Mouse (Mus musculus): ENCODE data around the gene Olfr458. TPM values are rescaled to one million over a fixed set of nuclear protein-coding genes. Genes with fewer than 3 reads are reported as not detected.

Olfr458 gene
- polyA plus RNA-seq, 1 experiment from 2014 or later: not detected

- no peaks in the 10 kb centered on the region for H3K36me3 ChIP-seq (replicated peaks)
- no peaks in the 10 kb centered on the region for H3K27me3 ChIP-seq
- H3K4me3 ChIP-seq (replicated peaks): no peak overlapping the region
- 68% methylated on average over 2 of the region's 2 CpGs for WGBS
- no peak for ATAC-seq (ENCODE audit: low FRiP score)
- no peak overlapping the region for H3K4me2 ChIP-seq
- H3K9me3 ChIP-seq: no peaks in the 10 kb centered on the region
- H3K9ac ChIP-seq: no peak overlapping the region
- H3K4me1 ChIP-seq: no peaks in the 10 kb centered on the region
- H3K27ac ChIP-seq: no peak overlapping the region
Measured at GRCm38 (mm10) chr6:42435490-42435889, 29.5 kb downstream of the Olfr458 start.

DNA sequence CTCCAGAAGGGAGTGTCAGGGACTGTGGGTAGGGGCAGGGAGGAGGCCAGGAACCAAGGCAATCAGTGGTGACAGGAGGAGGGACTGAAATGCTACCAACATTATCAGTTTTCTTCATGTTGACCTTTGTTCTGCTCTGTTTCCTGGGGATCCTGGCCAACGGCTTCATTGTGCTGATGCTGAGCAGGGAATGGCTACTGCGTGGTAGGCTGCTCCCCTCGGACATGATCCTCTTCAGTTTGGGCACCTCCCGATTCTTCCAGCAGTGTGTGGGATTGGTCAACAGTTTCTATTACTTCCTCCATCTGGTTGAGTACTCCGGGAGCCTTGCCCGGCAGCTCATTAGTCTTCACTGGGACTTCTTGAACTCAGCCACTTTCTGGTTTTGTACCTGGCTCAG is 30.6 kb downstream of the Olfr458 start, which contains the start of gene Tas2r126:
Tas2r126 (plus strand) TSS at position 90 of the 400 bp plus-strand sequence.
- no peaks in the 10 kb centered on the region for H3K36me3 ChIP-seq (replicated peaks)
- no peak within 1 kb of the TSS for H3K4me3 ChIP-seq (replicated peaks)
- no peaks in the 10 kb centered on the region for H3K27me3 ChIP-seq
- H3K4me1 ChIP-seq: no peaks in the 10 kb centered on the region
- H3K27ac ChIP-seq: no peak within 1 kb of the TSS
- H3K4me2 ChIP-seq: no peak within 1 kb of the TSS
- H3K9ac ChIP-seq: no peak within 1 kb of the TSS
- 90% methylated on average over 6 of the region's 6 CpGs for WGBS
- no peaks in the 10 kb centered on the region for H3K9me3 ChIP-seq
- no peak for ATAC-seq (ENCODE audit: low FRiP score)

DNA sequence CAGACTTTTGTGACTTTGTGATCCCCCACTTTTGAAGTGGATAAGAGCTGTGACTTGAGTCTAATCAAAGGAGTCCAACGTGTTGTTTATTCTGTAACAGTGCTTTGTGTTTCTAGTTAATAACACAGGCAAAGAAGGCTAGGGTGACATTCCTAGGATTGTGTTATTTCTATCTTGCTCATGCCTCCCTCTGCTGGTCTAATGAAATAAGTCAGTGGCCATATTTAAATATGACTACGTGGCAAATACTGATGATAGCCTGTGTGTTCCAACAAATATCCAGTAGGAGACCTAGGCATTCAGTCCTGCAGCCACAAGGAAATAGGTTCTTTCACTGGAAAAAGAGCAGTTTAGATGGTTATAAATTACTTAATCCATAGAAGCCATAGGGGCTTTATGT is 31.4 kb downstream of the Olfr458 start:
- Histone ChIP-seq H3K9ac (no peak overlapping the region), H3K36me3 (replicated peaks) (no peaks in the 10 kb centered on the region), H3K4me1 (no peaks in the 10 kb centered on the region), H3K9me3 (no peaks in the 10 kb centered on the region), H3K27ac (no peak overlapping the region), H3K27me3 (no peaks in the 10 kb centered on the region), H3K4me3 (replicated peaks) (no peak overlapping the region), H3K4me2 (no peak overlapping the region)
- 59% methylated on average over 2 of the region's 2 CpGs for WGBS
- no peak for ATAC-seq (ENCODE audit: low FRiP score)

DNA sequence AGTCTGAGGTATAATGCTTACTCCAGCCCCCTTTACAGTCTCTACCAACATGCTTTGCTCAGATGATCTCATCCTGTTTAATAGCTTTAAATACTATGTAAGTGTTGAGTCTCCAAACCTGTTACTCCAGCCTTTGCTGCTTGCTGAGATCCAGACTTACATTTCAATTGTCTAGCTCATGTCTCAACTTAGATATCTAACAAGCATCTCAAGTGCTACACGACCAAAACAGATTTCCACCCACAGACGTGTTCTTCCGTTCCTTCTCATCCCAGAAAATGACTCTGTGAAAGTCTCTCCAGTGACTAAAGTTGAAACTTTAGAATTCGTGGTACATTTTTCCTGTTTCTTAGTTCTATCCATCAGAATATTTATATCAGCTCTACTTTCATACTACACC is 38.7 kb downstream of the Olfr458 start:
- H3K4me1 ChIP-seq: no peaks in the 10 kb centered on the region
- H3K9me3 ChIP-seq: no peaks in the 10 kb centered on the region
- no peak overlapping the region for H3K27ac ChIP-seq
- H3K4me3 ChIP-seq (replicated peaks): no peak overlapping the region
- H3K4me2 ChIP-seq: no peak overlapping the region
- H3K27me3 ChIP-seq: no peaks in the 10 kb centered on the region
- 84% methylated on average over 4 of the region's 4 CpGs for WGBS
- ATAC-seq (ENCODE audit: low FRiP score): no peak
- H3K9ac ChIP-seq: no peak overlapping the region
- no peaks in the 10 kb centered on the region for H3K36me3 ChIP-seq (replicated peaks)

GRCm38 (mm10) chr6:42424472-42424871 is 40.5 kb downstream of the Olfr458 start:
- Histone ChIP-seq H3K4me2 (no peak overlapping the region), H3K4me3 (replicated peaks) (no peak overlapping the region), H3K27me3 (no peaks in the 10 kb centered on the region), H3K4me1 (no peaks in the 10 kb centered on the region), H3K9ac (no peak overlapping the region), H3K9me3 (no peaks in the 10 kb centered on the region), H3K36me3 (replicated peaks) (no peaks in the 10 kb centered on the region), H3K27ac (no peak overlapping the region)
- ATAC-seq (ENCODE audit: low FRiP score): no peak
- 91% methylated on average over 3 of the region's 3 CpGs for WGBS

DNA sequence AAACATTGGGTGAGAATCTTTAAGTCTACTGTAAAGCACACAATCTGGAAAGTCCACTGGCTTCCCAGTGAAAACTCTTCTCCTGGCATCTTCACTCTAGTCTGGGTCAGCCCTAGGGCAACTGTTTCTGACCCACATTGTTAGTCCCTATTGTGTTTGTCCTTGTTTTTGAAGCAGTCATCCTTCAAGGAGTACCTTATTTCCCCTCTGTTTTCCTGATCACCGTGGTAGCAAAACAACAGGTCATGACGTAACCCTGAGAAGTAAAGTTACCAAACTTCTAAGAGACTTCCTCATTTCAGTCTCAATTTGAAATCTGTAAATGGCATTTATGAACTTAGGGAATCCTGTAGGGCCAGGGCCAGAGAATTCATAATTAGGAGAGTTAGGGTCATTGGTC is 43.6 kb downstream of the Olfr458 start:
- Histone ChIP-seq H3K27me3 (no peaks in the 10 kb centered on the region), H3K9ac (no peak overlapping the region), H3K36me3 (replicated peaks) (no peaks in the 10 kb centered on the region), H3K9me3 (no peaks in the 10 kb centered on the region), H3K4me1 (no peaks in the 10 kb centered on the region), H3K27ac (no peak overlapping the region), H3K4me3 (replicated peaks) (no peak overlapping the region), H3K4me2 (no peak overlapping the region)
- ATAC-seq (ENCODE audit: low FRiP score): no peak
- 71% methylated on average over 2 of the region's 2 CpGs for WGBS

DNA sequence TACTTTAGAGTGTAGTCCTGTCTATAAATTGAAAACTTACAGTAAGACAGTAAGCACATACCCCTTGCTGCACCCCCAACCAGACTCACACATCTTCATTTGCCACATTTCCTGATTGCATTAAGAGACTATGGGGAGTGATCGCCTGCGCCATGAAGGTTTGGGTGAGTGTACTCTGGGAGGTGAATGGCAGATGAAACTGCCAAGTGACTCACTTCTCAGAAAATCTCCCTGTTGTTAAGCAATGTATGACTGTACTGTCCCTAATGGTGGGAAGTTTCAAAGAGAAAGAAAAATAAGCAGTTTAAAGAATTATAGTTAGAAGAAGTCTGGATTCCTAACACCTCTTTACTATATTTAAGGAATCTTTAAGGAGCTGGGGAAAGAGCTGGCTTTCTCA is 45.6 kb downstream of the Olfr458 start:
- Histone ChIP-seq H3K4me3 (replicated peaks) (no peak overlapping the region), H3K9me3 (no peaks in the 10 kb centered on the region), H3K4me1 (no peaks in the 10 kb centered on the region), H3K4me2 (no peak overlapping the region), H3K27ac (no peak overlapping the region), H3K27me3 (no peaks in the 10 kb centered on the region), H3K9ac (no peak overlapping the region), H3K36me3 (replicated peaks) (no peaks in the 10 kb centered on the region)
- no peak for ATAC-seq (ENCODE audit: low FRiP score)
- 90% methylated on average over 2 of the region's 2 CpGs for WGBS

Other genes with a start within 250 kb of the Olfr458 start
- not detected in 2 replicates for gene Tas2r144, start 249.9 kb downstream of the Olfr458 start, polyA plus RNA-seq (2016; fragmentation: Nextera tagmentation; extraction: Ambion mirVana)
- gene Gstk1, start 219.3 kb downstream of the Olfr458 start, polyA plus RNA-seq (2016; fragmentation: Nextera tagmentation; extraction: Ambion mirVana): 11.8 and 12.8 TPM in 2 replicates
- gene Tmem139, start 203.2 kb downstream of the Olfr458 start, polyA plus RNA-seq (2016; fragmentation: Nextera tagmentation; extraction: Ambion mirVana): 0.17 TPM in 1 of 2 replicates, not detected in the other
- 74.0 and 79.8 TPM in 2 replicates for gene Casp2, start 200.2 kb downstream of the Olfr458 start, polyA plus RNA-seq (2016; fragmentation: Nextera tagmentation; extraction: Ambion mirVana)
- 1.7 and 2.2 TPM in 2 replicates for gene Clcn1, start 178.5 kb downstream of the Olfr458 start, polyA plus RNA-seq (2016; fragmentation: Nextera tagmentation; extraction: Ambion mirVana)
- gene Fam131b, start 140.6 kb downstream of the Olfr458 start, polyA plus RNA-seq (2016; fragmentation: Nextera tagmentation; extraction: Ambion mirVana): 3.6 and 4.7 TPM in 2 replicates
- gene Zyx, start 115.6 kb downstream of the Olfr458 start, polyA plus RNA-seq (2016; fragmentation: Nextera tagmentation; extraction: Ambion mirVana): 66.6 and 71.1 TPM in 2 replicates
- gene Epha1, start 91.9 kb downstream of the Olfr458 start, polyA plus RNA-seq (2016; fragmentation: Nextera tagmentation; extraction: Ambion mirVana): 0.69 and 1.4 TPM in 2 replicates
- not detected in 2 replicates for gene Tas2r143, start 65.0 kb downstream of the Olfr458 start, polyA plus RNA-seq (2016; fragmentation: Nextera tagmentation; extraction: Ambion mirVana)
- not detected in 2 replicates for gene Tas2r135, start 59.8 kb downstream of the Olfr458 start, polyA plus RNA-seq (2016; fragmentation: Nextera tagmentation; extraction: Ambion mirVana)
- not detected in 2 replicates for gene Tas2r126, start 30.7 kb downstream of the Olfr458 start, polyA plus RNA-seq (2016; fragmentation: Nextera tagmentation; extraction: Ambion mirVana)
- 0.08 TPM in 1 of 2 replicates, not detected in the other for gene Olfr457, start 11.1 kb upstream of the Olfr458 start, polyA plus RNA-seq (2016; fragmentation: Nextera tagmentation; extraction: Ambion mirVana)
- gene Olfr456, start 22.0 kb upstream of the Olfr458 start, polyA plus RNA-seq (2016; fragmentation: Nextera tagmentation; extraction: Ambion mirVana): not detected in 2 replicates
- gene Olfr455, start 82.4 kb upstream of the Olfr458 start, polyA plus RNA-seq (2016; fragmentation: Nextera tagmentation; extraction: Ambion mirVana): not detected in 2 replicates
- not detected in 2 replicates for gene Tcaf3, start 132.5 kb upstream of the Olfr458 start, polyA plus RNA-seq (2016; fragmentation: Nextera tagmentation; extraction: Ambion mirVana)
- 2.7 and 2.8 TPM in 2 replicates for gene Tcaf2, start 180.1 kb upstream of the Olfr458 start, polyA plus RNA-seq (2016; fragmentation: Nextera tagmentation; extraction: Ambion mirVana)
- gene Tcaf1, start 244.9 kb upstream of the Olfr458 start, polyA plus RNA-seq (2016; fragmentation: Nextera tagmentation; extraction: Ambion mirVana): 164 and 179 TPM in 2 replicates

Measured in forebrain, embryonic 12.5 days (tissue).